Mouse (Mus musculus): ENCODE results near the gene Aldh1a1.

- no peak for TF ChIP-seq TCF12 (IDR thresholded peaks at IDR 0.05; ENCODE audit: low read depth, low read length)
- TF ChIP-seq MYC (IDR thresholded peaks at IDR 0.05; ENCODE audit: low read depth, low read length), result no peak
- no peak for TF ChIP-seq POLR2A (IDR thresholded peaks at IDR 0.05; ENCODE audit: low read depth, low read length)
- TF ChIP-seq CTCF (conservative IDR thresholded peaks at IDR 0.05 in 1 of 2, IDR thresholded peaks at IDR 0.05 in 1 of 2; ENCODE audit: low read depth in 2 of 2, low read length in 2 of 2), result no peak
- no peak for TF ChIP-seq JUN (IDR thresholded peaks at IDR 0.05; ENCODE audit: insufficient read depth, low read depth, low read length)
- TF ChIP-seq MAX (IDR thresholded peaks at IDR 0.05; ENCODE audit: low read length), result no peak
- TF ChIP-seq EP300 (IDR thresholded peaks at IDR 0.05; ENCODE audit: low read length), result no peak
- no peak for TF ChIP-seq NRF1 (IDR thresholded peaks at IDR 0.05; ENCODE audit: low read depth, low read length)
- TF ChIP-seq USF2 (conservative IDR thresholded peaks at IDR 0.05; ENCODE audit: low read depth, low read length), result no peak
These were observed 19.5 kb downstream of the Aldh1a1 start for GRCm38 (mm10) chr19:20511971-20512370.

Data from CH12.LX (cell line).